Mouse (Mus musculus) forebrain, embryonic 11.5 days (tissue): ENCODE results near the gene Sulf2. TPM values are rescaled to one million over a fixed set of nuclear protein-coding genes. Genes with fewer than 3 reads are reported as not detected.

Source experiments
- ATAC-seq: fragments of 200-750 bp; cut with Nextera tagmentation; replicated peaks from 2 replicates; pipeline ENCODE4 v1.8.0; 2017; ENCODE audit warnings: moderate TSS enrichment; ENCODE audit not compliant: low FRiP score
- DNase-seq: peaks from one replicate; pipeline ENCODE4 v3.0.0-alpha.2; 2017; ENCODE audit warnings: low spot score
- H3K27ac ChIP-seq: fragments of 300-500 bp; sonication (generic); 2 replicates; pipeline ENCODE4 v1.5.1; 2014; ENCODE audit warnings: low read depth, low read length
- H3K27me3 ChIP-seq: fragments of 300-500 bp; sonication (generic); 2 replicates; pipeline ENCODE4 v1.6.1; 2014; ENCODE audit warnings: mild to moderate bottlenecking, low read length, mixed read lengths; ENCODE audit not compliant: control insufficient read depth, insufficient read depth
- H3K36me3 ChIP-seq: fragments of 300-500 bp; sonication (generic); 2 replicates; pipeline ENCODE4 v1.6.1; 2014; ENCODE audit warnings: mild to moderate bottlenecking, low read length, moderate library complexity, mixed read lengths; ENCODE audit not compliant: control insufficient read depth, insufficient read depth
- H3K4me1 ChIP-seq: fragments of 300-500 bp; sonication (generic); replicated peaks from 2 replicates; pipeline ENCODE4 v1.6.1; 2014; ENCODE audit warnings: low read length, mixed read lengths; ENCODE audit not compliant: control insufficient read depth, insufficient read depth
- H3K4me2 ChIP-seq: fragments of 300-500 bp; sonication (generic); 2 replicates; pipeline ENCODE4 v1.6.1; 2014; ENCODE audit warnings: low read depth, mild to moderate bottlenecking, low read length, moderate library complexity, mixed read lengths; ENCODE audit not compliant: severe bottlenecking
- H3K4me3 ChIP-seq: fragments of 300-500 bp; sonication (generic); 2 replicates; pipeline ENCODE4 v1.5.1; 2014; ENCODE audit warnings: low read depth, low read length
- H3K9ac ChIP-seq: fragments of 300-500 bp; sonication (generic); 2 replicates; pipeline ENCODE4 v1.6.1; 2014; ENCODE audit warnings: low read length
- H3K9me3 ChIP-seq: fragments of 300-500 bp; sonication (generic); 2 replicates; pipeline ENCODE4 v1.6.1; 2016; ENCODE audit warnings: low read length, mixed read lengths; ENCODE audit not compliant: control insufficient read depth
- WGBS: fragments of 180-500 bp; shearing (Covaris S2); extraction: QIAGEN DNeasy Blood & Tissue Kit; methylation state at CpG from one replicate; pipeline ENCODE4 v1.1.7; 2014; 5-methylcytosine and 5-hydroxymethylcytosine counted together
- polyA plus RNA-seq: library from polyadenylated mRNA; unstranded; fragments of >200 nt; fragmentation: Nextera tagmentation; extraction: Ambion mirVana; gene quantifications from 2 replicates; pipeline ENCODE4 v1.2.1, GENCODE M21; 2014

The Sulf2 gene
- polyA plus RNA-seq, 1 experiment from 2014 or later: 97.9 TPM

DNA sequence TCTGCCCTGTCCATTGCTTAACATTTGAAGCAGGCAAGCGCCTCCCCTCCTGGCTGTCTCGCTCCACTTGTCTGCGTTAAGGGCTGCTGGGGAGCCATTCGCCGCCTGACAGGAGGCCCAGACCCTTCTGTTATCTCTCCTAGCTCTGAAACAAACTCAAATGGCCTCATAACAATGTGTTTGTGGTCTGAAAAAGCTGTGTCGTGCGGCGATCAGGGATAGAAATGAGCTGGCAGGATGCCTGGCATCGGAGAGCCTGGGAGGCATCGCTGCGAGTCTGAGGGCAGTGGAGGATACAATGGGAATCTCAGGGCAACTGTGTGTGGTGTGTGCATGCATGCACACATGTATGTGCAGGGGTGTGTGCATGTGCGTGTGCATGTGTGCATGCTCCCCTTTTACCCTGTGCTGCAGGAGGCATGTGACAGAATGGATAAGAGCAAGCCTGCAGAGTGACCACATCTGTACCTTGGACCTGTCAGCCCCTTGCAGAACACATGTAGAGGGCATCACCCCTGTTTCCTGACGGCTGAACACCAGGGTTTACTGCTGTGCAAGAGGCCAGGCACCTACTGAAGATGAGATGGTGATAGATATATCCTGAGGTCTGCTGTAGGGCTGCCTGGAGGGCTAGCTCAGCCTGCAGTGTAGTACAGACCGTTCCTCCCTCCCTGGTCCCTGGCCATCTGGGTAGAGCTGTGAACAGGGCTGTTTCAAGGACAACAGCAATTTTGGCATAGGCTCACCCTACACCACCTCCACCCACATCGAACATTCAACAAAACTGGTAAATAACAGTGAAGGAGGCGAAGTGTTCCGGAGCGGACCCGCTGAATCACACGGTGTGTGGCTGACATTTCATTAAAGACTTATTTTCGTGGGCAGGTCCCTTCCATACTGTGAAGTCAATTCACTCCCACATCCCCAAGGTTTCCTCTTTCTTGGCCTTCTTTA lies 54.9 kb downstream of the Sulf2 start:
- H3K9ac ChIP-seq: no peak overlapping the region
- no peaks in the 10 kb centered on the region for H3K9me3 ChIP-seq
- H3K4me2 ChIP-seq: no peak overlapping the region
- H3K27me3 ChIP-seq: no peaks in the 10 kb centered on the region
- 91% methylated on average over 21 of the region's 21 CpGs for WGBS
- H3K36me3 ChIP-seq: no peaks in the 10 kb centered on the region
- no peak overlapping the region for H3K4me3 ChIP-seq
- ATAC-seq (no peak), DNase-seq (no peak)
- H3K27ac ChIP-seq: no peak overlapping the region
- no peaks in the 10 kb centered on the region for H3K4me1 ChIP-seq

GRCm38 (mm10) chr2:166098292-166098933 lies 57.0 kb downstream of the Sulf2 start:
- no peak overlapping the region for H3K27ac ChIP-seq
- H3K27me3 ChIP-seq: no peaks in the 10 kb centered on the region
- no peak overlapping the region for H3K9ac ChIP-seq
- no peaks in the 10 kb centered on the region for H3K4me1 ChIP-seq
- H3K36me3 ChIP-seq: no peaks in the 10 kb centered on the region
- WGBS: 82% methylated on average over 15 of the region's 15 CpGs
- H3K4me2 ChIP-seq: no peak overlapping the region
- no peak overlapping the region for H3K4me3 ChIP-seq
- ATAC-seq (no peak), DNase-seq (no peak)
- H3K9me3 ChIP-seq: no peaks in the 10 kb centered on the region

DNA sequence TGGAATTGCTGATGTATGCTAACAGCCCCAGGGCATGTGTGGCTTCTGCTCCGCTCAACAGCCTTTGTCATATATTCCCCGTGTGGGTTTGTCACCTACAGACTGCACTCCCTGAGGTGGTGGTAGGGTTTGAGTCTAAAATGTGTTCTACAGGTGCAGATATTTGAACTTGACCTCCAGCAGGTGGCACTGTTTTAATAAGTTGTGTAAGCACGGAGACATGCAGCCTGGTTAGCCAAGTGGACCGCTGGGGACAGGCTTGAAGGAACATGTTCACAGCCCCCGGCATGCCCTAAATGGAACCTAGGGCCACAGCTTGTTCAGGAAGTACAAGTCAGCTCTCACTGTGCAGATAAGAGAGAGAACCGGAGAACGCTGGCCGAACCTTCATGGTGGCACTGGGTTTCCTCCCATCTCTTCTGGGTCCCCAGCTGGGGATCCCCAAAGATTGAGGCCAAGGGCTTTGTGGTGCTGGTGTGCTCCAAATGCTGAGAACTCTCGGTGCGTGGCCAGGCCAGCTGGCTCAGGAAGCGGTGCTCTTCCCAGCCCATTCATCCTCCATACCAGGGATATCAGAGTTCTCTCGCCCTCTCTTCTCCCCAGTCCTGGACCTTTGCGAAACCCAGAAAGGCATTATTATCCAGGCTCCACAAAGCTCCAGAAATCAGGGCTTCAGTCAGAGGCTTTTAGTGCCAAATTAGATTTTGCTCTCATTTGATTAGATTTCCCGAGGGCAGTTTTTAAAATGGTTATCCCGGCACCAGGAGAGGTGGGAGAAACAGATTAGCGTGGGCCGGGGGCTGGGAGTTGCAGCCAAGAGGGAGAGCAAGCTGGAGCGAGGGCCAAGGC lies 57.8 kb downstream of the Sulf2 start:
- H3K27me3 ChIP-seq: no peaks in the 10 kb centered on the region
- DNase-seq: no peak
- WGBS: 84% methylated on average over 18 of the region's 18 CpGs
- no peak overlapping the region for H3K9ac ChIP-seq
- no peak for ATAC-seq
- no peaks in the 10 kb centered on the region for H3K36me3 ChIP-seq
- no peak overlapping the region for H3K27ac ChIP-seq
- H3K4me1 ChIP-seq: no peaks in the 10 kb centered on the region
- H3K4me3 ChIP-seq: no peak overlapping the region
- H3K4me2 ChIP-seq: no peak overlapping the region
- no peaks in the 10 kb centered on the region for H3K9me3 ChIP-seq

- Histone ChIP-seq H3K4me1 (no peaks in the 10 kb centered on the region), H3K9me3 (no peaks in the 10 kb centered on the region), H3K4me2 (no peak overlapping the region), H3K36me3 (no peaks in the 10 kb centered on the region), H3K27me3 (no peaks in the 10 kb centered on the region), H3K9ac (no peak overlapping the region), H3K27ac (no peak overlapping the region), H3K4me3 (no peak overlapping the region)
- no peak for DNase-seq
- ATAC-seq: no peak
- 100% methylated on average over 1 of the region's 1 CpGs for WGBS
These were observed 58.6 kb downstream of the Sulf2 start for GRCm38 (mm10) chr2:166096834-166097233.

DNA sequence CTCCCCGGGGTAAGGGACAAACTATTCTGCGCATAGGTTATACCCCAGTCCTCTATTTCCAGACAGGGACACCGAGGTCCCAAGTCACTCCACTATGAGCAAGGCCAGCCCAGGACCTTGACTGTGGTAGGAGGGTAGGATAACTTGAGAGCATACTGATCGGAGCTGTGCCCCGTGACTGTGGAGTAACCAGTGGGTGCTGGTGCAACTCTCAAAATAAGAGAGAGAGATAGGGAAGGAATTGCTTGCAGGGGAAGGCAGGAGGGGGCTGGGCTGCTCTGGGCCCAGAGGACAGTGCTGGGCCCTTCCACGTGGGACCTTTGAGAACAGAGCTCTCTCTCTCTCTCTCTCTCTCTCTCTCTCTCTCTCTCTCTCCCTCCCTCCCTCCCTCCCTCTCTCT lies 59.2 kb downstream of the Sulf2 start:
- 93% methylated on average over 6 of the region's 6 CpGs for WGBS

DNA sequence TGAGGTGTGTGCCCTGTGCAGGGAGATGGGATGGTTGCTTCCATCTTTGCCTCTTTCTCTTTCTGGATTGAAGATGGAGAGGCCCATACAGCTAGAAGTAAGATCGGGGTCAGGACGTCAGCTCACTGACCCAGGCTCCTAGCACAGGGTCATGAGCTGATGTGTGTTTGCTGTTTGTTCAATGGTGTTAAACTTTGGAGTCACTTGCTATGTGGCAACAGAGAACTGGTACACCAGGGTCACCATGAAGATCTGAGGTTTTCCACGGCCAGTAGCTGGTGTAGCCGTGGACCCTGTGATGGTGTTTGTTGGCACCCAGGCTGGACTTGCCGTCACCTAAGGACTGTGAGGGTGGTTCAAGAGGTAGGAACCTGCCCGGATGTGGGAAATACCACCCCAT lies 63.1 kb downstream of the Sulf2 start:
- Histone ChIP-seq H3K36me3 (no peaks in the 10 kb centered on the region; the same call in 1 of the 2 replicates), H3K27ac (no peak overlapping the region)

More for the DNA sequence above, 59.2 kb downstream of the Sulf2 start:
- ATAC-seq (no peak), DNase-seq (no peak)
- Histone ChIP-seq H3K9ac (no peak overlapping the region), H3K4me3 (no peak overlapping the region), H3K27ac (no peak overlapping the region), H3K4me2 (no peak overlapping the region), H3K27me3 (no peaks in the 10 kb centered on the region), H3K9me3 (no peaks in the 10 kb centered on the region), H3K4me1 (no peaks in the 10 kb centered on the region), H3K36me3 (no peaks in the 10 kb centered on the region)

GRCm38 (mm10) chr2:166091599-166091998 lies 63.9 kb downstream of the Sulf2 start:
- no peak overlapping the region for H3K4me3 ChIP-seq
- H3K4me2 ChIP-seq: no peak overlapping the region
- DNase-seq (no peak), ATAC-seq (no peak)
- no peaks in the 10 kb centered on the region for H3K9me3 ChIP-seq
- H3K9ac ChIP-seq: no peak overlapping the region
- no peak overlapping the region for H3K27ac ChIP-seq
- no peaks in the 10 kb centered on the region for H3K27me3 ChIP-seq
- H3K36me3 ChIP-seq: no peaks in the 10 kb centered on the region; the same call in 1 of the 2 replicates
- H3K4me1 ChIP-seq: 0 out of 2 replicates have a peak, but pooled peaks cover 3% of the 10 kb centered on the region

More for the DNA sequence above, 63.1 kb downstream of the Sulf2 start:
- Histone ChIP-seq H3K4me2 (no peak overlapping the region), H3K27me3 (no peaks in the 10 kb centered on the region), H3K4me1 (0 out of 2 replicates have a peak, but pooled peaks cover 3% of the 10 kb centered on the region), H3K4me3 (no peak overlapping the region), H3K9me3 (no peaks in the 10 kb centered on the region), H3K9ac (no peak overlapping the region)
- WGBS: 90% methylated on average over 6 of the region's 6 CpGs
- DNase-seq (no peak), ATAC-seq (no peak)

GRCm38 (mm10) chr2:166090131-166090581 lies 65.3 kb downstream of the Sulf2 start:
- DNase-seq (no peak), ATAC-seq (no peak)
- no peak overlapping the region for H3K9ac ChIP-seq
- H3K9me3 ChIP-seq: no peaks in the 10 kb centered on the region
- no peaks in the 10 kb centered on the region; the same call in 1 of the 2 replicates for H3K36me3 ChIP-seq
- H3K27me3 ChIP-seq: no peaks in the 10 kb centered on the region
- H3K4me1 ChIP-seq: 0 out of 2 replicates have a peak, but pooled peaks cover 3% of the 10 kb centered on the region
- 50% methylated on average over 7 of the region's 7 CpGs for WGBS
- H3K27ac ChIP-seq: no peak overlapping the region
- no peak overlapping the region for H3K4me2 ChIP-seq
- no peak overlapping the region for H3K4me3 ChIP-seq
